Mouse (Mus musculus) WW6 (cell line): ENCODE results near the gene Gm17026.
"Not testable (repeated sequence)": the region's sequence is repeated elsewhere in the genome, so short reads cannot be mapped to it uniquely, and the experiment has no call there.

Experiments used
- DNase-seq: peaks from one replicate; pipeline ENCODE4 v3.0.0-alpha.2; 2013; ENCODE audit warnings: low read depth, low spot score

The Gm17026 gene

DNA sequence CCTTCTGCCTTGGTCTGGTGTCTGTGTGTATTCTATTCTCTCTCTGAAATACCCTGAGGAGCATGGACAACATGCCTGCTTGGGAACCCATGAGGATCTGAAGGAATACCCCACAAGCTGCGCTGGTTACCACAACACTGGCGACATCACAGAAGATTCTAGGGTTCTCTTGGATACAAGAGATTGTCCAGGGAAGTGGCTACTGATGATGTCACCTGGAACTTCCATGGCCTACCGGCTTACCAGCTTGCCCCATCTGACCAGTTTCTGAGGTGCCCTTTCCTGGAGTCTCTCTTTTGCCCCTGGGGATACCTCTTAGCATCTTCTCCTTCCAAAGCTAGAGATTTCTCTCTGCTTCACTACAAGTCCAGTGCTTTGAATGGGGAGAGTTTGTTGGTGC, at the start of gene Gm17026:
Gm17026 (minus strand) TSS at position 101 of the 400 bp plus-strand sequence.
- DNase-seq = not testable (repeated sequence)

DNA sequence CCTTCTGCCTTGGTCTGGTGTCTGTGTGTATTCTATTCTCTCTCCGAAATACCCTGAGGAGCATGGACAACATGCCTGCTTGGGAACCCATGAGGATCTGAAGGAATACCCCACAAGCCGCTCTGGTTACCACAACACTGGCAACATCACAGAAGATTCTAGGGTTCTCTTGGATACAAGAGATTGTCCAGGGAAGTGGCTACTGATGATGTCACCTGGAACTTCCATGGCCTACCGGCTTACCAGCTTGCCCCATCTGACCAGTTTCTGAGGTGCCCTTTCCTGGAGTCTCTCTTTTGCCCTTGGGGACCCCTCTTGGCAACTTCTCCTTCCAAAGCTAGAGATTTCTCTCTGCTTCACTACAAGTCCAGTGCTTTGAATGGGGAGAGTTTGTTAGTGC, 37.4 kb upstream of the Gm17026 start, which contains the start of gene Gm9611:
Gm9611 (minus strand) TSS at position 101 of the 400 bp plus-strand sequence.
- DNase-seq = not testable (repeated sequence)

GRCm38 (mm10) chr14:42216766-42217537, 42.9 kb downstream of the Gm17026 start:
- not testable (repeated sequence) for DNase-seq
